Mouse (Mus musculus): Measurements from ENCODE around the gene Gm21887. TPM values are rescaled to one million over a fixed set of nuclear protein-coding genes. Genes with fewer than 3 reads are reported as not detected.
"Not testable (repeated sequence)": the region's sequence is repeated elsewhere in the genome, so short reads cannot be mapped to it uniquely, and the experiment has no call there.

The Gm21887 gene
- total and polyA plus RNA-seq, 3 experiments, result 60.4 to 724 (median 398) TPM

- in situ Hi-C loops (cut with MboI; ENCODE audit: low pct_ligation_motif_present, low pct_unique_long_range_greater_than_20kb, low sequenced_read_pairs); dilution Hi-C loops (cut with MboI; ENCODE audit: extremely low pct_ligation_motif_present, extremely low pct_unique_long_range_greater_than_20kb, low sequenced_read_pairs); H3K27me3 ChIP-seq (replicated peaks); H3K79me2 ChIP-seq (replicated peaks; ENCODE audit: control insufficient read depth, extremely low read depth, insufficient read depth, poor library complexity, severe bottlenecking); H3K27ac ChIP-seq (ENCODE audit: insufficient read depth, low read depth); H3K4me1 ChIP-seq (ENCODE audit: control insufficient read depth in 1 of 2, insufficient read depth in 2 of 2); H3K4me2 ChIP-seq (ENCODE audit: insufficient read depth, low read depth, poor library complexity, severe bottlenecking): not testable (repeated sequence)
- H3K9ac ChIP-seq (ENCODE audit: insufficient read depth, low read depth), result peak overlapping the region; percentile 91
- peak overlapping the region; percentile 54 to 92 (median 57) for H3K4me3 ChIP-seq (replicated peaks in 1 of 3; ENCODE audit: low read depth in 2 of 3, low read length in 2 of 3, poor library complexity in 1 of 3)
- peaks cover 23% of the 10 kb centered on the region for H3K9me3 ChIP-seq (replicated peaks; ENCODE audit: low read length)
- peak; percentile 100 for DNase-seq (ENCODE audit: extremely low read depth)
- peaks cover 20 to 31% of the 10 kb centered on the region in 2 experiments for H3K36me3 ChIP-seq (replicated peaks in 1 of 2; ENCODE audit: control insufficient read depth in 1 of 2, insufficient read depth in 1 of 2, low read length in 1 of 2)
Observed at GRCm38 (mm10) chrX:170009801-170010221, 352 bp downstream of the Gm21887 start.

DNA sequence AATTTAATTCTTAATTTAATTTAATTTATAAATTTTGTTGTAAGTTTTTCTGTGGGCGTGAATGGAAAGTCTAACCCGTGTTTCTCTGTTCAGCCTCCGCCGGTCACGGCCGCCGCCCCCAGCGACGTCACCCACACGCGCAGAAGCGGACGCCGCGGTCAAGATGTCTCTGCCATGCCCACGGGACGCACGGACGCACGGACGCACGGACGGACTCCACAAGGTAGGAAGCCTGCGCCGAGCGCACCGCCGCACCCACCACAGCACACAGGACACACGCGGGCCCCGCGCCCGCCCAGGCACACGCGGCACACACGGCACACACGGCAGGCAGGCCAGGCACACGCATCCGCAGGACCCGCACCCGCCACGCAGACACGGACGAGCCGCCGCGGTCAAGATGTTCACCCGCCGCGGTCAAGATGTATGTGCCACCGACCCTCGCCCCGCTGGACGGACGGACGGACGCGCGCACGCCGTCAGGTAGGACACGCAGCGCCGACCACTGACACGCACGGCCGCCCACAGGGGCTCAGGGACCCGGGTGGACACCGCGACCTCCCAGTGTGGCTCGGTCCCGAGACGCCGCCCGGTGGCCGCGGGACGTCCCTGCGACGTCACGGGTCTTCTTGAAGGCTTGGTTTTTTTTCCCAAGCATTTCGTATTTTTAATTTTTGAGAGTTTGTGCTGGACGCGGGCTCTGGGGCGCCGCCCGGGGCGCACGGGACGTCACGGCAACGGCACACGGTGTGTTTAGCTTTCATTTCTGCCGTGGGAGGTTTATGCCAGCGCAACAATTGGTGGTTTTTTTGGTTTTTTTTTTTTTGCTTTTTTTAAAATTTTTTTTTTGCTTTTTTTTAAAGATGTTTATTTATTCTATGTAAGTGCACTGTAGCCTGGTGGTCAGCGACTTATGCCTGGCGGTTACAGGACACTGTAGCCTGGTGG, 1.4 kb downstream of the Gm21887 start:
- Histone ChIP-seq H3K9me3 (replicated peaks; ENCODE audit: low read length) (peaks cover 19% of the 10 kb centered on the region), H3K27ac (ENCODE audit: insufficient read depth, low read depth) (peak overlapping the region; percentile 69), H3K4me2 (ENCODE audit: insufficient read depth, low read depth, poor library complexity, severe bottlenecking) (peak overlapping the region; percentile 10), H3K4me3 (replicated peaks in 1 of 3; ENCODE audit: low read depth in 2 of 3, low read length in 2 of 3, poor library complexity in 1 of 3) (peak overlapping the region; percentile 43 to 63 (median 50)), H3K36me3 (replicated peaks in 1 of 2; ENCODE audit: control insufficient read depth in 1 of 2, insufficient read depth in 1 of 2, low read length in 1 of 2) (peaks cover 16 to 32% of the 10 kb centered on the region in 2 experiments)
- DNase-seq (ENCODE audit: extremely low read depth), result peak; percentile 92
- H3K9ac ChIP-seq (ENCODE audit: insufficient read depth, low read depth); H3K27me3 ChIP-seq (replicated peaks); dilution Hi-C loops (cut with MboI; ENCODE audit: extremely low pct_ligation_motif_present, extremely low pct_unique_long_range_greater_than_20kb, low sequenced_read_pairs); H3K4me1 ChIP-seq (ENCODE audit: control insufficient read depth in 1 of 2, insufficient read depth in 2 of 2); in situ Hi-C loops (cut with MboI; ENCODE audit: low pct_ligation_motif_present, low pct_unique_long_range_greater_than_20kb, low sequenced_read_pairs); H3K79me2 ChIP-seq (replicated peaks; ENCODE audit: control insufficient read depth, extremely low read depth, insufficient read depth, poor library complexity, severe bottlenecking): not testable (repeated sequence)

- H3K27me3 ChIP-seq (replicated peaks); in situ Hi-C loops (cut with MboI; ENCODE audit: low pct_ligation_motif_present, low pct_unique_long_range_greater_than_20kb, low sequenced_read_pairs); H3K9ac ChIP-seq (ENCODE audit: insufficient read depth, low read depth); H3K79me2 ChIP-seq (replicated peaks; ENCODE audit: control insufficient read depth, extremely low read depth, insufficient read depth, poor library complexity, severe bottlenecking); H3K27ac ChIP-seq (ENCODE audit: insufficient read depth, low read depth); H3K4me1 ChIP-seq (ENCODE audit: control insufficient read depth in 1 of 2, insufficient read depth in 2 of 2); DNase-seq (ENCODE audit: extremely low read depth); dilution Hi-C loops (cut with MboI; ENCODE audit: extremely low pct_ligation_motif_present, extremely low pct_unique_long_range_greater_than_20kb, low sequenced_read_pairs): not testable (repeated sequence)
- H3K4me2 ChIP-seq (ENCODE audit: insufficient read depth, low read depth, poor library complexity, severe bottlenecking), result peak overlapping the region; percentile 10
- peaks cover 19% of the 10 kb centered on the region for H3K9me3 ChIP-seq (replicated peaks; ENCODE audit: low read length)
- peaks cover 16 to 39% of the 10 kb centered on the region in 2 experiments for H3K36me3 ChIP-seq (replicated peaks in 1 of 2; ENCODE audit: control insufficient read depth in 1 of 2, insufficient read depth in 1 of 2, low read length in 1 of 2)
- peak overlapping the region; percentile 0 to 50 (median 28) for H3K4me3 ChIP-seq (replicated peaks in 1 of 3; ENCODE audit: low read depth in 2 of 3, low read length in 2 of 3, poor library complexity in 1 of 3)
Observed at GRCm38 (mm10) chrX:170011529-170011879, 2.0 kb downstream of the Gm21887 start.

GRCm38 (mm10) chrX:170013421-170013820, 4.0 kb downstream of the Gm21887 start:
- DNase-seq (ENCODE audit: extremely low read depth); H3K27me3 ChIP-seq (replicated peaks); H3K4me1 ChIP-seq (ENCODE audit: control insufficient read depth in 1 of 2, insufficient read depth in 2 of 2); dilution Hi-C loops (cut with MboI; ENCODE audit: extremely low pct_ligation_motif_present, extremely low pct_unique_long_range_greater_than_20kb, low sequenced_read_pairs); H3K9ac ChIP-seq (ENCODE audit: insufficient read depth, low read depth); H3K4me3 ChIP-seq (replicated peaks in 1 of 3; ENCODE audit: low read depth in 2 of 3, low read length in 2 of 3, poor library complexity in 1 of 3); H3K4me2 ChIP-seq (ENCODE audit: insufficient read depth, low read depth, poor library complexity, severe bottlenecking); H3K27ac ChIP-seq (ENCODE audit: insufficient read depth, low read depth); in situ Hi-C loops (cut with MboI; ENCODE audit: low pct_ligation_motif_present, low pct_unique_long_range_greater_than_20kb, low sequenced_read_pairs): not testable (repeated sequence)
- peaks cover 19% of the 10 kb centered on the region for H3K79me2 ChIP-seq (replicated peaks; ENCODE audit: control insufficient read depth, extremely low read depth, insufficient read depth, poor library complexity, severe bottlenecking)
- H3K9me3 ChIP-seq (replicated peaks; ENCODE audit: low read length), result peaks cover 20% of the 10 kb centered on the region
- H3K36me3 ChIP-seq (replicated peaks in 1 of 2; ENCODE audit: control insufficient read depth in 1 of 2, insufficient read depth in 1 of 2, low read length in 1 of 2), result peaks cover 22 to 41% of the 10 kb centered on the region in 2 experiments

GRCm38 (mm10) chrX:170014038-170014437, 4.6 kb downstream of the Gm21887 start:
- H3K4me2 ChIP-seq (ENCODE audit: insufficient read depth, low read depth, poor library complexity, severe bottlenecking); dilution Hi-C loops (cut with MboI; ENCODE audit: extremely low pct_ligation_motif_present, extremely low pct_unique_long_range_greater_than_20kb, low sequenced_read_pairs); H3K27ac ChIP-seq (ENCODE audit: insufficient read depth, low read depth); in situ Hi-C loops (cut with MboI; ENCODE audit: low pct_ligation_motif_present, low pct_unique_long_range_greater_than_20kb, low sequenced_read_pairs); DNase-seq (ENCODE audit: extremely low read depth); H3K9ac ChIP-seq (ENCODE audit: insufficient read depth, low read depth); H3K4me3 ChIP-seq (replicated peaks in 1 of 3; ENCODE audit: low read depth in 2 of 3, low read length in 2 of 3, poor library complexity in 1 of 3); H3K27me3 ChIP-seq (replicated peaks): not testable (repeated sequence)
- Histone ChIP-seq H3K9me3 (replicated peaks; ENCODE audit: low read length) (peaks cover 24% of the 10 kb centered on the region), H3K4me1 (ENCODE audit: control insufficient read depth in 1 of 2, insufficient read depth in 2 of 2) (peaks cover 5 to 12% of the 10 kb centered on the region in 2 experiments), H3K36me3 (replicated peaks in 1 of 2; ENCODE audit: control insufficient read depth in 1 of 2, insufficient read depth in 1 of 2, low read length in 1 of 2) (peaks cover 28 to 47% of the 10 kb centered on the region in 2 experiments), H3K79me2 (replicated peaks; ENCODE audit: control insufficient read depth, extremely low read depth, insufficient read depth, poor library complexity, severe bottlenecking) (peaks cover 23% of the 10 kb centered on the region)

GRCm38 (mm10) chrX:170015883-170016282, 6.4 kb downstream of the Gm21887 start:
- H3K4me3 ChIP-seq (replicated peaks in 1 of 3; ENCODE audit: low read depth in 2 of 3, low read length in 2 of 3, poor library complexity in 1 of 3); DNase-seq (ENCODE audit: extremely low read depth); H3K4me2 ChIP-seq (ENCODE audit: insufficient read depth, low read depth, poor library complexity, severe bottlenecking); H3K9ac ChIP-seq (ENCODE audit: insufficient read depth, low read depth); H3K27ac ChIP-seq (ENCODE audit: insufficient read depth, low read depth); dilution Hi-C loops (cut with MboI; ENCODE audit: extremely low pct_ligation_motif_present, extremely low pct_unique_long_range_greater_than_20kb, low sequenced_read_pairs); in situ Hi-C loops (cut with MboI; ENCODE audit: low pct_ligation_motif_present, low pct_unique_long_range_greater_than_20kb, low sequenced_read_pairs); H3K27me3 ChIP-seq (replicated peaks): not testable (repeated sequence)
- Histone ChIP-seq H3K36me3 (replicated peaks in 1 of 2; ENCODE audit: control insufficient read depth in 1 of 2, insufficient read depth in 1 of 2, low read length in 1 of 2) (peaks cover 32 to 51% of the 10 kb centered on the region in 2 experiments), H3K4me1 (ENCODE audit: control insufficient read depth in 1 of 2, insufficient read depth in 2 of 2) (peaks cover 5 to 28% of the 10 kb centered on the region in 2 experiments), H3K9me3 (replicated peaks; ENCODE audit: low read length) (peaks cover 19% of the 10 kb centered on the region), H3K79me2 (replicated peaks; ENCODE audit: control insufficient read depth, extremely low read depth, insufficient read depth, poor library complexity, severe bottlenecking) (peaks cover 29% of the 10 kb centered on the region)
